Mouse (Mus musculus) spleen, adult 2 months (tissue): ENCODE measurements around the gene Slco1a4.
"Not testable (repeated sequence)": the region's sequence is repeated elsewhere in the genome, so short reads cannot be mapped to it uniquely, and the experiment has no call there.

Source experiments
- CTCF ChIP-seq: fragments of 200-500 bp; IDR thresholded peaks from 2 replicates; pipeline ENCODE4 v1.5.1; 2011; ENCODE audit warnings: mild to moderate bottlenecking, inconsistent platforms; ENCODE audit not compliant: insufficient read depth, insufficient read length, insufficient replicate concordance; ENCODE audit errors: extremely low read depth
- POLR2A ChIP-seq: fragments of 200-500 bp; IDR thresholded peaks from 2 replicates; pipeline ENCODE4 v1.6.1; 2011; ENCODE audit warnings: low read depth, low read length, inconsistent platforms

DNA sequence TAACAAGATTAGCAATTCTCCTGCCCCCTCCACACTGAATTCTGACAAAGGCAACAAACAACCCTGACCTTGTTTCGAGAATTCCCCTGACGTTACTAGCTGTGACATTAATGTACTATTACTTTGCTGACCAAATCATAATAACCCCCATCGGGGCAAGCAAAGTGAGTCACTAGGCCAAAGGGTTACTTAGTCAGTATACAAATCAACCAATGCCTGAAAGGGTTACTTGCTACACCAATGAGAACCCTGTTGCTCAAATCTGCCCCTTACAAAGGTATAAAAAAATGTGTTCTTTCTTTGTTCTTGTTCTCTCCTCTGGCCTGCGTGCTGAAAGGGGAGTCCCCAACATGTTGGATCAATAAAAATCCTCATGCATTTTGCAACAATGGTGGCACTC lies 19.7 kb upstream of the Slco1a4 start:
- TF ChIP-seq CTCF, POLR2A: not testable (repeated sequence)
